Mouse (Mus musculus): ENCODE measurements around the gene Rem1. TPM values are rescaled to one million over a fixed set of nuclear protein-coding genes. Genes with fewer than 3 reads are reported as not detected.

Gene Rem1
- 8.0 and 8.5 TPM in 2 replicates for polyA plus RNA-seq (2015; fragmentation: Nextera tagmentation; extraction: Ambion mirVana)

GRCm38 (mm10) chr2:152626774-152627591, at the start of gene Rem1:
Gene Rem1 (plus strand): TSS chr2:152626951.
- Histone ChIP-seq H3K4me2 (peak within 1 kb of the TSS; percentile 85), H3K9me3 (no peaks in the 10 kb centered on the region), H3K27me3 (peaks cover 51% of the 10 kb centered on the region), H3K4me1 (peaks cover 16% of the 10 kb centered on the region), H3K36me3 (no peaks in the 10 kb centered on the region), H3K27ac (no peak within 1 kb of the TSS), H3K9ac (peak within 1 kb of the TSS; percentile 51), H3K4me3 (peak within 1 kb of the TSS; percentile 51)
- WGBS: 1% methylated on average over 57 of the region's 59 CpGs
- peak; percentile 60; the same call in 1 of the 2 replicates for ATAC-seq (ENCODE audit: borderline replicate concordance, extremely low read depth, low FRiP score, low TSS enrichment)

- ATAC-seq (ENCODE audit: borderline replicate concordance, extremely low read depth, low FRiP score, low TSS enrichment): no peak
- H3K4me1 ChIP-seq: no peaks in the 10 kb centered on the region
- H3K36me3 ChIP-seq: no peaks in the 10 kb centered on the region
- H3K27ac ChIP-seq: no peak within 1 kb of the TSS
- no peaks in the 10 kb centered on the region for H3K9me3 ChIP-seq
- H3K4me3 ChIP-seq: no peak within 1 kb of the TSS
- 52% methylated on average over 7 of the region's 7 CpGs for WGBS
- H3K27me3 ChIP-seq: no peaks in the 10 kb centered on the region
- H3K4me2 ChIP-seq: no peak within 1 kb of the TSS
- no peak within 1 kb of the TSS for H3K9ac ChIP-seq
Observed at GRCm38 (mm10) chr2:152580107-152580506, 46.6 kb upstream of the Rem1 start, which contains the start of gene Defb19. Gene Defb19 (minus strand): TSS chr2:152580312.

- H3K36me3 ChIP-seq: no peaks in the 10 kb centered on the region
- H3K4me3 ChIP-seq: no peak overlapping the region
- H3K4me2 ChIP-seq: no peak overlapping the region
- WGBS: 70% methylated on average over 11 of the region's 11 CpGs
- H3K9ac ChIP-seq: no peak overlapping the region
- ATAC-seq (ENCODE audit: borderline replicate concordance, extremely low read depth, low FRiP score, low TSS enrichment): no peak
- H3K27ac ChIP-seq: no peak overlapping the region
- no peaks in the 10 kb centered on the region for H3K9me3 ChIP-seq
- H3K27me3 ChIP-seq: no peaks in the 10 kb centered on the region
- H3K4me1 ChIP-seq: no peaks in the 10 kb centered on the region
Observed at GRCm38 (mm10) chr2:152580612-152581011, 46.1 kb upstream of the Rem1 start.

- Histone ChIP-seq H3K4me1 (no peaks in the 10 kb centered on the region), H3K4me3 (no peak overlapping the region), H3K9me3 (no peaks in the 10 kb centered on the region), H3K36me3 (no peaks in the 10 kb centered on the region), H3K27me3 (no peaks in the 10 kb centered on the region), H3K9ac (no peak overlapping the region), H3K27ac (no peak overlapping the region), H3K4me2 (no peak overlapping the region)
- ATAC-seq (ENCODE audit: borderline replicate concordance, extremely low read depth, low FRiP score, low TSS enrichment): no peak
- 74% methylated on average over 4 of the region's 4 CpGs for WGBS
Observed at GRCm38 (mm10) chr2:152586926-152587560, 39.7 kb upstream of the Rem1 start.

- H3K27me3 ChIP-seq: no peaks in the 10 kb centered on the region
- H3K9ac ChIP-seq: no peak overlapping the region
- no peak overlapping the region for H3K4me3 ChIP-seq
- H3K4me1 ChIP-seq: no peaks in the 10 kb centered on the region
- WGBS: 26% methylated on average over 2 of the region's 2 CpGs
- ATAC-seq (ENCODE audit: borderline replicate concordance, extremely low read depth, low FRiP score, low TSS enrichment): no peak
- no peak overlapping the region for H3K4me2 ChIP-seq
- H3K9me3 ChIP-seq: no peaks in the 10 kb centered on the region
- H3K36me3 ChIP-seq: no peaks in the 10 kb centered on the region
- no peak overlapping the region for H3K27ac ChIP-seq
Observed at GRCm38 (mm10) chr2:152588450-152588849, 38.3 kb upstream of the Rem1 start.

- no peak overlapping the region for H3K9ac ChIP-seq
- WGBS: 28% methylated on average over 6 of the region's 6 CpGs
- no peaks in the 10 kb centered on the region for H3K27me3 ChIP-seq
Observed at GRCm38 (mm10) chr2:152589021-152589420, 37.7 kb upstream of the Rem1 start.

GRCm38 (mm10) chr2:152599299-152599698, 27.5 kb upstream of the Rem1 start, which contains the start of gene Defb45:
Gene Defb45 (minus strand): TSS chr2:152599399.
- H3K4me3 ChIP-seq: no peak within 1 kb of the TSS
- no peak within 1 kb of the TSS for H3K27ac ChIP-seq
- H3K9ac ChIP-seq: no peak within 1 kb of the TSS
- H3K4me1 ChIP-seq: no peaks in the 10 kb centered on the region
- H3K4me2 ChIP-seq: no peak within 1 kb of the TSS
- no peaks in the 10 kb centered on the region for H3K36me3 ChIP-seq
- no peaks in the 10 kb centered on the region for H3K9me3 ChIP-seq
- no peaks in the 10 kb centered on the region for H3K27me3 ChIP-seq
- 49% methylated on average over 7 of the region's 7 CpGs for WGBS
- no peak for ATAC-seq (ENCODE audit: borderline replicate concordance, extremely low read depth, low FRiP score, low TSS enrichment)

More at GRCm38 (mm10) chr2:152589021-152589420, 37.7 kb upstream of the Rem1 start:
- H3K4me1 ChIP-seq: no peaks in the 10 kb centered on the region
- no peaks in the 10 kb centered on the region for H3K9me3 ChIP-seq
- no peak overlapping the region for H3K27ac ChIP-seq
- no peak for ATAC-seq (ENCODE audit: borderline replicate concordance, extremely low read depth, low FRiP score, low TSS enrichment)
- H3K4me2 ChIP-seq: no peak overlapping the region
- no peak overlapping the region for H3K4me3 ChIP-seq
- H3K36me3 ChIP-seq: no peaks in the 10 kb centered on the region

GRCm38 (mm10) chr2:152600076-152600475, 26.7 kb upstream of the Rem1 start:
- WGBS: 73% methylated on average over 6 of the region's 6 CpGs
- Histone ChIP-seq H3K4me2 (no peak overlapping the region), H3K9me3 (no peaks in the 10 kb centered on the region), H3K27me3 (no peaks in the 10 kb centered on the region), H3K4me1 (no peaks in the 10 kb centered on the region), H3K9ac (no peak overlapping the region), H3K27ac (no peak overlapping the region), H3K36me3 (no peaks in the 10 kb centered on the region), H3K4me3 (no peak overlapping the region)
- ATAC-seq (ENCODE audit: borderline replicate concordance, extremely low read depth, low FRiP score, low TSS enrichment): no peak

- Histone ChIP-seq H3K9ac (no peak overlapping the region), H3K4me3 (no peak overlapping the region), H3K9me3 (no peaks in the 10 kb centered on the region), H3K27ac (no peak overlapping the region), H3K36me3 (no peaks in the 10 kb centered on the region), H3K27me3 (no peaks in the 10 kb centered on the region), H3K4me1 (no peaks in the 10 kb centered on the region), H3K4me2 (no peak overlapping the region)
- no peak for ATAC-seq (ENCODE audit: borderline replicate concordance, extremely low read depth, low FRiP score, low TSS enrichment)
- 69% methylated on average over 4 of the region's 4 CpGs for WGBS
Observed at GRCm38 (mm10) chr2:152601275-152601960, 25.3 kb upstream of the Rem1 start.

GRCm38 (mm10) chr2:152604057-152604456, 22.7 kb upstream of the Rem1 start, which contains the start of gene Defb36:
Gene Defb36 (plus strand): TSS chr2:152604327.
- Histone ChIP-seq H3K4me3 (no peak within 1 kb of the TSS), H3K9me3 (no peaks in the 10 kb centered on the region), H3K9ac (no peak within 1 kb of the TSS), H3K27me3 (no peaks in the 10 kb centered on the region), H3K36me3 (no peaks in the 10 kb centered on the region), H3K27ac (no peak within 1 kb of the TSS), H3K4me1 (no peaks in the 10 kb centered on the region), H3K4me2 (no peak within 1 kb of the TSS)
- no peak for ATAC-seq (ENCODE audit: borderline replicate concordance, extremely low read depth, low FRiP score, low TSS enrichment)
- 77% methylated on average over 15 of the region's 15 CpGs for WGBS

GRCm38 (mm10) chr2:152607746-152608145, 19.0 kb upstream of the Rem1 start:
- ATAC-seq (ENCODE audit: borderline replicate concordance, extremely low read depth, low FRiP score, low TSS enrichment): no peak
- Histone ChIP-seq H3K27me3 (no peaks in the 10 kb centered on the region), H3K4me1 (no peaks in the 10 kb centered on the region), H3K9me3 (no peaks in the 10 kb centered on the region), H3K4me3 (no peak overlapping the region), H3K9ac (no peak overlapping the region), H3K4me2 (no peak overlapping the region), H3K36me3 (no peaks in the 10 kb centered on the region), H3K27ac (no peak overlapping the region)
- WGBS: 36% methylated on average over 6 of the region's 6 CpGs

Data from lung, embryonic 15.5 days (tissue).